26 mouse cellular contexts compared by ENCODE assay signal in genomic region chr5:92248614-92249013, GRCm38 (mm10). TPM values are rescaled to one million over a fixed set of nuclear protein-coding genes. Genes with fewer than 3 reads are reported as not detected.
DNase-seq lines count a peak whose midpoint lies in the region; ATAC-seq and TF ChIP-seq lines count a peak whose summit lies in the region.
"Had no signal": no experiment of that assay in that cellular context is flagged by ENCODE, and none has a peak within 500 bp of the region (broad histone marks: within the 10 kb centered on the region; RNA-seq: fewer than 3 reads in every experiment).

No protein-coding gene starts in this region.

- no peak for TF ChIP-seq CTCF in small intestine, adult 2 months (IDR thresholded peaks at IDR 0.05; ENCODE audit: extremely low read depth, insufficient read length, insufficient replicate concordance, low read depth, low read length)

- peaks cover 67% of the 10 kb centered on the region for H3K4me1 ChIP-seq in megakaryocyte, embryonic 14.5 days
- peaks cover 4% of the 10 kb centered on the region; the same call in 1 of the 2 replicates for H3K4me1 ChIP-seq in small intestine, adult 2 months (ENCODE audit: control insufficient read depth, insufficient read depth, insufficient read length, low read length)
- H3K4me1 ChIP-seq in neural tube, embryonic 15.5 days: peaks cover 7% of the 10 kb centered on the region; the same call in 1 of the 2 replicates

- H3K36me3 ChIP-seq in megakaryocyte, embryonic 14.5 days (replicated peaks; ENCODE audit: low read length): peaks cover 39% of the 10 kb centered on the region
- H3K36me3 ChIP-seq in small intestine, adult 2 months (ENCODE audit: control insufficient read depth, insufficient read depth, low read length): no peaks in the 10 kb centered on the region; the same call in 1 of the 2 replicates
- H3K36me3 ChIP-seq in neural tube, embryonic 15.5 days: no peaks in the 10 kb centered on the region
- H3K36me3 ChIP-seq: embryonic facial prominence, embryonic 10.5 days; embryonic facial prominence, embryonic 12.5 days; forebrain, embryonic 15.5 days had no signal

- H3K27me3 ChIP-seq in megakaryocyte, embryonic 14.5 days (replicated peaks): peaks cover 42% of the 10 kb centered on the region
- no peaks in the 10 kb centered on the region; the same call in 1 of the 2 replicates for H3K27me3 ChIP-seq in small intestine, adult 2 months (ENCODE audit: control insufficient read depth, insufficient read depth, low read length)
- H3K27me3 ChIP-seq in neural tube, embryonic 15.5 days (replicated peaks): no peaks in the 10 kb centered on the region
- H3K27me3 ChIP-seq: embryonic facial prominence, embryonic 12.5 days; forebrain, embryonic 13.5 days; forebrain, embryonic 15.5 days had no signal

- H3K4me2 ChIP-seq in neural tube, embryonic 15.5 days: no peak overlapping the region
- H3K4me2 ChIP-seq: embryonic facial prominence, embryonic 12.5 days; forebrain, embryonic 13.5 days; forebrain, embryonic 15.5 days had no signal

- WGBS in small intestine, adult 2 months: 56% methylated on average over 11 of the region's 11 CpGs
- WGBS in neural tube, embryonic 15.5 days: 89% methylated on average over 11 of the region's 11 CpGs

- TF ChIP-seq POLR2A in small intestine, adult 2 months (IDR thresholded peaks at IDR 0.05; ENCODE audit: low read depth, low read length): no peak

- no peak for ATAC-seq in megakaryocyte, adult 5-6 weeks (ENCODE audit: poor library complexity, severe bottlenecking)
- no peak for ATAC-seq in neural tube, embryonic 15.5 days (ENCODE audit: low FRiP score)
- ATAC-seq: forebrain, embryonic 13.5 days; forebrain, embryonic 15.5 days had no signal

- peak overlapping the region; percentile 46 for H3K4me3 ChIP-seq in megakaryocyte, embryonic 14.5 days (replicated peaks)
- no peak overlapping the region for H3K4me3 ChIP-seq in small intestine, adult 2 months (ENCODE audit: low read depth, low read length)
- no peak overlapping the region for H3K4me3 ChIP-seq in neural tube, embryonic 15.5 days (replicated peaks)
- H3K4me3 ChIP-seq: embryonic facial prominence, embryonic 10.5 days; embryonic facial prominence, embryonic 12.5 days; forebrain, embryonic 13.5 days; forebrain, embryonic 15.5 days had no signal

- H3K9ac ChIP-seq in neural tube, embryonic 15.5 days (replicated peaks): no peak overlapping the region
- H3K9ac ChIP-seq: embryonic facial prominence, embryonic 12.5 days; forebrain, embryonic 13.5 days; forebrain, embryonic 15.5 days had no signal

- peak; percentile 29 for DNase-seq in ES-CJ7 (ENCODE audit: low read depth, low spot score)
- DNase-seq in cerebellum, adult 11 months: no peak
- DNase-seq in gastrocnemius, postnatal 4 days (ENCODE audit: low spot score in 2 of 2): no peak
- DNase-seq: adrenal gland, adult 2 months; adrenal gland, postnatal 10 days; adrenal gland, postnatal 25 days; cerebellum, adult 11-12 months; cerebellum, adult 2 months; cerebellum, adult 9-10 months; cerebellum, postnatal 10 days; cerebellum, postnatal 25 days had no signal

- peaks cover 49% of the 10 kb centered on the region for H3K9me3 ChIP-seq in megakaryocyte, embryonic 14.5 days
- no peaks in the 10 kb centered on the region for H3K9me3 ChIP-seq in neural tube, embryonic 15.5 days (replicated peaks)
- H3K9me3 ChIP-seq: embryonic facial prominence, embryonic 12.5 days; forebrain, embryonic 13.5 days; forebrain, embryonic 15.5 days had no signal

- peak overlapping the region; percentile 60 for H3K27ac ChIP-seq in small intestine, adult 2 months (ENCODE audit: insufficient read depth, low read depth, low read length)
- H3K27ac ChIP-seq in neural tube, embryonic 15.5 days (replicated peaks): no peak overlapping the region
- H3K27ac ChIP-seq: embryonic facial prominence, embryonic 10.5 days; embryonic facial prominence, embryonic 12.5 days; forebrain, embryonic 13.5 days; forebrain, embryonic 15.5 days had no signal

RNA-seq across cellular contexts. Expression of gene Ppef2, which starts 7.5 kb away (rescaled TPM):
- 0.37 TPM in 1 of 2 replicates, not detected in the other for polyA plus RNA-seq in megakaryocyte, embryonic 14.5 days (2012; ENCODE audit: insufficient read depth, low replicate concordance)
- total RNA-seq in megakaryocyte, adult 5-6 weeks (2015): 4.7 and 5.5 TPM in 2 replicates
- 2.7 TPM in 2 replicates for total RNA-seq in megakaryocyte, adult 5-6 weeks (2017)
- polyA plus RNA-seq in small intestine, adult 2 months (2012; rRNA removed): 0.36 and 1.4 TPM in 2 replicates
- 0.50 TPM in 1 of 2 replicates, not detected in the other for polyA plus RNA-seq in neural tube, embryonic 15.5 days (2015; fragmentation: Nextera tagmentation; extraction: Ambion mirVana)
- total RNA-seq in gastrocnemius, postnatal 4 days (2021): under 1 TPM; 0.08 to 0.29 TPM
- polyA plus RNA-seq: C2C12; forebrain, embryonic 11.5 days; forebrain, embryonic 13.5 days had no signal

RNA-seq across cellular contexts. Expression of gene Naaa, which starts 29.4 kb away (rescaled TPM):
- 5.5 and 6.1 TPM in 2 replicates for polyA plus RNA-seq in megakaryocyte, embryonic 14.5 days (2012; ENCODE audit: insufficient read depth, low replicate concordance)
- 310 and 351 TPM in 2 replicates for total RNA-seq in megakaryocyte, adult 5-6 weeks (2015)
- 171 and 196 TPM in 2 replicates for total RNA-seq in megakaryocyte, adult 5-6 weeks (2017)
- polyA plus RNA-seq in small intestine, adult 2 months (2012; rRNA removed): 28.9 and 59.9 TPM in 2 replicates
- polyA plus RNA-seq in neural tube, embryonic 15.5 days (2015; fragmentation: Nextera tagmentation; extraction: Ambion mirVana): 20.6 and 22.7 TPM in 2 replicates
- 10 to 100 TPM; 16.6 to 16.7 TPM for total RNA-seq in gastrocnemius, postnatal 4 days (2021)

RNA-seq across cellular contexts. Expression of gene U90926, which starts 33.4 kb away (rescaled TPM):
- polyA plus RNA-seq in megakaryocyte, embryonic 14.5 days (2012; ENCODE audit: insufficient read depth, low replicate concordance): not detected in 2 replicates
- not detected in 2 replicates for total RNA-seq in megakaryocyte, adult 5-6 weeks (2015)
- total RNA-seq in megakaryocyte, adult 5-6 weeks (2017): not detected in 2 replicates
- polyA plus RNA-seq in small intestine, adult 2 months (2012; rRNA removed): not detected in 2 replicates
- not detected in 2 replicates for polyA plus RNA-seq in neural tube, embryonic 15.5 days (2015; fragmentation: Nextera tagmentation; extraction: Ambion mirVana)
- not detected for total RNA-seq in gastrocnemius, postnatal 4 days (2021)
- total RNA-seq: adrenal gland, adult 2 months; adrenal gland, postnatal 25 days; ES-E14; MEL had no signal
- polyA plus RNA-seq: adrenal gland, adult 2 months; brain, embryonic 14.5 days; cerebellum, adult 2 months; cortical plate, adult 2 months; embryonic facial prominence, embryonic 10.5 days; embryonic facial prominence, embryonic 12.5 days; embryonic facial prominence, embryonic 14.5 days; forebrain, embryonic 11.5 days; forebrain, embryonic 13.5 days; forebrain, embryonic 15.5 days had no signal
